Mouse (Mus musculus) B cell, adult (primary cell): Measurements from ENCODE around the gene Pex13. TPM values are rescaled to one million over a fixed set of nuclear protein-coding genes. Genes with fewer than 3 reads are reported as not detected.

ENCODE experiments used
- total RNA-seq: library from RNA; stranded (reverse); gene quantifications from 4 replicates; pipeline ENCODE4 v1.2.4, GENCODE M21; 2023; ENCODE audit not compliant: inconsistent age

Gene Pex13
- 17.8 to 20.6 TPM (median 19.4 TPM) in 4 replicates for total RNA-seq

GRCm38 (mm10) chr11:23665798-23666501, at the start of gene Pex13:
Pex13 (minus strand) TSS chr11:23665959.

GRCm38 (mm10) chr11:23665311-23665786, 410 bp downstream of the Pex13 start, which contains the start of gene Pus10:
Pus10 (plus strand) TSS chr11:23665674.

GRCm38 (mm10) chr11:23632945-23633878, 32.5 kb downstream of the Pex13 start, which contains the start of gene 0610010F05Rik:
0610010F05Rik (minus strand) TSS chr11:23633639.

Other genes starting within 250 kb of the Pex13 start
- gene Ahsa2, start 167.9 kb downstream of the Pex13 start, total RNA-seq, result 42.7 to 58.1 TPM (median 48.3 TPM) in 4 replicates
- gene 1700093K21Rik, start 144.8 kb downstream of the Pex13 start, total RNA-seq, result not detected in 4 replicates
- gene 0610010F05Rik, start 32.3 kb downstream of the Pex13 start, total RNA-seq, result 5.0 to 6.7 TPM (median 6.6 TPM) in 4 replicates
- gene Pus10, start 285 bp downstream of the Pex13 start, total RNA-seq, result 25.6 to 34.9 TPM (median 29.2 TPM) in 4 replicates
- 227 to 272 TPM (median 268 TPM) in 4 replicates for gene Rel, start 105.0 kb upstream of the Pex13 start, total RNA-seq
- gene Papolg, start 229.3 kb upstream of the Pex13 start, total RNA-seq, result 34.9 to 41.4 TPM (median 38.1 TPM) in 4 replicates